35 mouse cellular contexts compared by ENCODE assay signal in genomic region chr1:150748783-150749182, GRCm38 (mm10).
"Had no signal": no experiment of that assay in that cellular context is flagged by ENCODE, and none has a peak within 500 bp of the region (broad histone marks: within the 10 kb centered on the region; RNA-seq: fewer than 3 reads in every experiment).

No protein-coding gene starts in this region.

- H3K9ac ChIP-seq: heart, embryonic 12.5 days; heart, embryonic 13.5 days; heart, embryonic 15.5 days; hindbrain, embryonic 12.5 days; hindbrain, embryonic 13.5 days; hindbrain, embryonic 14.5 days; hindbrain, embryonic 15.5 days; intestine, embryonic 15.5 days; kidney, embryonic 15.5 days had no signal

- H3K4me2 ChIP-seq: heart, embryonic 11.5 days; heart, embryonic 12.5 days; heart, embryonic 13.5 days; heart, embryonic 15.5 days; hindbrain, embryonic 12.5 days; hindbrain, embryonic 13.5 days; hindbrain, embryonic 14.5 days; hindbrain, embryonic 15.5 days; intestine, embryonic 15.5 days; kidney, embryonic 15.5 days had no signal

- H3K36me3 ChIP-seq: hindbrain, embryonic 10.5 days; hindbrain, embryonic 12.5 days; hindbrain, embryonic 13.5 days; hindbrain, embryonic 15.5 days; intestine, embryonic 15.5 days had no signal

- H3K9me3 ChIP-seq: heart, embryonic 10.5 days; heart, embryonic 12.5 days; heart, embryonic 13.5 days; heart, embryonic 15.5 days; hindbrain, embryonic 10.5 days; hindbrain, embryonic 12.5 days; hindbrain, embryonic 13.5 days; hindbrain, embryonic 15.5 days; intestine, embryonic 15.5 days; kidney, embryonic 15.5 days had no signal

- H3K27me3 ChIP-seq: heart, embryonic 12.5 days; heart, embryonic 13.5 days; heart, embryonic 15.5 days; hindbrain, embryonic 12.5 days; hindbrain, embryonic 13.5 days; hindbrain, embryonic 15.5 days; intestine, embryonic 15.5 days; kidney, embryonic 15.5 days had no signal

- H3K27ac ChIP-seq: heart, embryonic 10.5 days; heart, embryonic 13.5 days; heart, embryonic 15.5 days; hindbrain, embryonic 10.5 days; hindbrain, embryonic 12.5 days; hindbrain, embryonic 13.5 days; hindbrain, embryonic 14.5 days; hindbrain, embryonic 15.5 days; hindbrain, postnatal 0 days; intestine, embryonic 15.5 days; kidney, embryonic 15.5 days; kidney, postnatal 0 days; layer of hippocampus, adult 2 months had no signal

- H3K4me1 ChIP-seq: heart, embryonic 10.5 days; heart, embryonic 15.5 days; hindbrain, embryonic 10.5 days; hindbrain, embryonic 12.5 days; hindbrain, embryonic 13.5 days; hindbrain, embryonic 15.5 days; intestine, embryonic 15.5 days; kidney, embryonic 15.5 days had no signal

- H3K4me3 ChIP-seq: heart, embryonic 10.5 days; heart, embryonic 12.5 days; heart, embryonic 13.5 days; heart, embryonic 15.5 days; hindbrain, embryonic 10.5 days; hindbrain, embryonic 12.5 days; hindbrain, embryonic 13.5 days; hindbrain, embryonic 15.5 days; intestine, embryonic 15.5 days; kidney, embryonic 15.5 days; layer of hippocampus, adult 2 months had no signal

- ATAC-seq: hindbrain, embryonic 16.5 days; hindbrain, postnatal 0 days; inflammation-experienced regulatory T-cells, adult 6 months; intestine, embryonic 15.5 days; intestine, embryonic 16.5 days; intestine, postnatal 0 days had no signal

- DNase-seq: heart, postnatal 10 days; heart, postnatal 14 days; heart, postnatal 36 days; heart, postnatal 4 days; kidney, adult 11 months; kidney, adult 18-20 months; kidney, adult 2 months; kidney, adult 8-10 months; kidney, adult 9 months; kidney, postnatal 10 days; kidney, postnatal 14 days; kidney, postnatal 25 days; kidney, postnatal 36 days; kidney, postnatal 4 days; layer of hippocampus, adult 9-11 months; layer of hippocampus, postnatal 36 days had no signal
